Mouse (Mus musculus): ENCODE measurements around the gene Kazn. TPM values are rescaled to one million over a fixed set of nuclear protein-coding genes. Genes with fewer than 3 reads are reported as not detected.

The Kazn gene
- polyA plus RNA-seq, 1 experiment from 2014 or later: 14.1 TPM

DNA sequence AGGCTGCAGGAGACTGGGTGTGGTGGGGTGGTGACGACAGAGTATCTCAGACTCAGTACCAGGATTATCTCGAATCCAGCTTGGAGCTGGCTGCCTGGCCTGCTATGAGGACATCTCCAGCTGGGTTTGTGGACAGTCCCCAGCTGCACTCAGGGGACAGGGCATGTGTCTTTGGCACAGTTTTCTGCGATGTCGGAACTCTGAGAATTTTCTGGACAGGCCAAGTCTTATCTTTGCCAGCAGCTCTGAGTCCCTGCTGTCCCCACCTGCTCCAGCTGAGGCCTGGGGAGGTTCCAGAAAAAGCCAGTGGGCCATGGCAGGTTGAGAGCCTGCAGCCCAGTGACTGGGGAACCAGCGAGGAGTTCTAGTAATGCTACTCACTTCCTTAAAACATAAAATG lies 82.7 kb downstream of the Kazn start:
- no peak overlapping the region for H3K27ac ChIP-seq (ENCODE audit: low read depth)
- H3K9me3 ChIP-seq (ENCODE audit: low read depth, low read length): no peaks in the 10 kb centered on the region
- H3K4me2 ChIP-seq: no peak overlapping the region
- H3K9ac ChIP-seq: no peak overlapping the region
- H3K27me3 ChIP-seq (ENCODE audit: insufficient read depth, low read length): no peaks in the 10 kb centered on the region
- H3K4me1 ChIP-seq (ENCODE audit: insufficient read depth): 0 out of 2 replicates have a peak, but pooled peaks cover 2% of the 10 kb centered on the region
- DNase-seq: no peak
- ATAC-seq (ENCODE audit: insufficient read depth): no peak
- H3K4me3 ChIP-seq (ENCODE audit: low read depth, low read length): no peak overlapping the region
- H3K36me3 ChIP-seq (ENCODE audit: insufficient read depth): 0 out of 2 replicates have a peak, but pooled peaks cover 13% of the 10 kb centered on the region
- TF ChIP-seq CTCF (IDR thresholded peaks at IDR 0.05; ENCODE audit: low read depth): no peak
- WGBS: 64% methylated on average over 5 of the region's 5 CpGs

GRCm38 (mm10) chr4:142154246-142154645 lies 85.0 kb downstream of the Kazn start:
- no peak for DNase-seq
- Histone ChIP-seq H3K9me3 (ENCODE audit: low read depth, low read length) (no peaks in the 10 kb centered on the region), H3K4me3 (ENCODE audit: low read depth, low read length) (no peak overlapping the region), H3K4me1 (ENCODE audit: insufficient read depth) (0 out of 2 replicates have a peak, but pooled peaks cover 2% of the 10 kb centered on the region), H3K27me3 (ENCODE audit: insufficient read depth, low read length) (no peaks in the 10 kb centered on the region), H3K27ac (ENCODE audit: low read depth) (no peak overlapping the region), H3K9ac (no peak overlapping the region), H3K4me2 (no peak overlapping the region), H3K36me3 (ENCODE audit: insufficient read depth) (peaks cover 21% of the 10 kb centered on the region; the same call in 1 of the 2 replicates)
- no peak for TF ChIP-seq CTCF (IDR thresholded peaks at IDR 0.05; ENCODE audit: low read depth)
- 76% methylated on average over 11 of the region's 11 CpGs for WGBS
- no peak for ATAC-seq (ENCODE audit: insufficient read depth)

GRCm38 (mm10) chr4:142153526-142153925 lies 85.7 kb downstream of the Kazn start:
- Histone ChIP-seq H3K9me3 (ENCODE audit: low read depth, low read length) (no peaks in the 10 kb centered on the region), H3K9ac (no peak overlapping the region), H3K36me3 (ENCODE audit: insufficient read depth) (peaks cover 29% of the 10 kb centered on the region; the same call in 1 of the 2 replicates), H3K4me3 (ENCODE audit: low read depth, low read length) (no peak overlapping the region), H3K4me1 (ENCODE audit: insufficient read depth) (no peaks in the 10 kb centered on the region), H3K27me3 (ENCODE audit: insufficient read depth, low read length) (no peaks in the 10 kb centered on the region), H3K27ac (ENCODE audit: low read depth) (no peak overlapping the region), H3K4me2 (no peak overlapping the region)
- WGBS: 4% methylated on average over 2 of the region's 2 CpGs
- ATAC-seq (ENCODE audit: insufficient read depth) (peak; percentile 82), DNase-seq (peak; percentile 96)
- TF ChIP-seq CTCF (IDR thresholded peaks at IDR 0.05; ENCODE audit: low read depth): peak; percentile 100

DNA sequence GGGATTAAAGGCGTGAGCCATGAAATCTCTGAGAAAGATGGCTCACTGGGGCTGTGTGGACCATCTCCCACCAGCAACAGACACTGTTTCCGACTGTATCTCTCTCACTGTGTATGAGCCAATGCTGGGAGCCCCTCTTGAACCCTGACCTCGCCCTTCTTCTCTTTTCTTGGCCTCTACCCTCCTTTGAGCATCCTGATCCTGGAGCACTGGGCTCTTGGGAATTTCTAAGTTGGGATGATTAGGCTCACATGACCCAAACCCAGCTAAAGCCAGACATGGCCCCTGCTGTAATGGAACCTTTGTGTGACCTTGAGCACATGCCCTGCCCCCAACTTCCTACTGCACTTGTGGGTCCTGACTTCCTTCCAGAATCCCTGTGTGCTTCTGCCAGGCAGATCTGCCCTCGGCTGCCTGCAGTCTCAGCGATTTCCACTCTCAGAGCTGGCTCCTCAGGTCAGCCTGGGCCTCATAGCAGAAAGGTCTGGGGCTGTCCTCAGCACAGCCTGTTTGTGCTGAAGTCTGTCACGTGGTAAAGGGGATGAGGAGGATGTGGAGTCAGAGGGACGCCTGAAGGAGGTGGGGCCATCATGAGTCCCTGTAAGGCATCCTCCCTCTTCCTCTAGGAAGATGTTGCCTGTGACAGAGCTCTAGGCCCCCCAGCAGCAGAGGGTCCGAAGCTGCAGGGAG lies 86.3 kb downstream of the Kazn start:
- no peak for DNase-seq
- Histone ChIP-seq H3K4me2 (no peak overlapping the region), H3K4me3 (ENCODE audit: low read depth, low read length) (no peak overlapping the region), H3K9me3 (ENCODE audit: low read depth, low read length) (no peaks in the 10 kb centered on the region), H3K4me1 (ENCODE audit: insufficient read depth) (no peaks in the 10 kb centered on the region), H3K9ac (no peak overlapping the region), H3K27ac (ENCODE audit: low read depth) (no peak overlapping the region), H3K27me3 (ENCODE audit: insufficient read depth, low read length) (no peaks in the 10 kb centered on the region), H3K36me3 (ENCODE audit: insufficient read depth) (peaks cover 32% of the 10 kb centered on the region)
- TF ChIP-seq CTCF (IDR thresholded peaks at IDR 0.05; ENCODE audit: low read depth): no peak
- no peak; the same call in 1 of the 2 replicates for ATAC-seq (ENCODE audit: insufficient read depth)
- 65% methylated on average over 8 of the region's 8 CpGs for WGBS

DNA sequence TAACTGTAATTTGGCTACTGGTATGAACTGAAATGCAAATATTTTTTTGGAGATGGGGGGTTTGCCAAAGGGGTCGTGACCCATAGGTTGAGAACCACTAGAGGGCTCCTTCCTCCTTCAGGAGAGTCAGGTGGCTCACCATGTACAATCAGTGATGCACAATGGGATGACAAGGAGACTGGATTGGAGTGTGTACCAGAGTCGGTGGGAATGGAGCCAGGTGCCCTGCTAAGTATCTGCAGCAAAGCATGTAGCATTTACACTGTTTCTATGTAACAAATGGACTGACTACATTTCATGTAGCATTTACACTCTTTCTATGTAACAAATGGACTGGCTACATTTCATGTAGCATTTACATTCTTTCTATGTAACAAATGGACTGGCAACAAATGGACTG lies 89.1 kb downstream of the Kazn start:
- H3K27me3 ChIP-seq (ENCODE audit: insufficient read depth, low read length): no peaks in the 10 kb centered on the region
- no peak for ATAC-seq (ENCODE audit: insufficient read depth)
- no peak for TF ChIP-seq CTCF (IDR thresholded peaks at IDR 0.05; ENCODE audit: low read depth)

GRCm38 (mm10) chr4:142149202-142149601 lies 90.0 kb downstream of the Kazn start:
- Histone ChIP-seq H3K36me3 (ENCODE audit: insufficient read depth) (peaks cover 45% of the 10 kb centered on the region), H3K9ac (no peak overlapping the region)
- TF ChIP-seq CTCF (IDR thresholded peaks at IDR 0.05; ENCODE audit: low read depth): peak; percentile 57

More for the DNA sequence above, 89.1 kb downstream of the Kazn start:
- Histone ChIP-seq H3K9ac (no peak overlapping the region), H3K27ac (ENCODE audit: low read depth) (no peak overlapping the region), H3K4me2 (no peak overlapping the region), H3K36me3 (ENCODE audit: insufficient read depth) (peaks cover 40% of the 10 kb centered on the region), H3K4me1 (ENCODE audit: insufficient read depth) (no peaks in the 10 kb centered on the region), H3K9me3 (ENCODE audit: low read depth, low read length) (no peaks in the 10 kb centered on the region), H3K4me3 (ENCODE audit: low read depth, low read length) (no peak overlapping the region)
- no peak for DNase-seq
- WGBS: 68% methylated on average over 2 of the region's 2 CpGs

GRCm38 (mm10) chr4:142147671-142148070 lies 91.5 kb downstream of the Kazn start:
- no peaks in the 10 kb centered on the region for H3K4me1 ChIP-seq (ENCODE audit: insufficient read depth)
- H3K27ac ChIP-seq (ENCODE audit: low read depth): no peak overlapping the region
- ATAC-seq (ENCODE audit: insufficient read depth): no peak
- H3K4me3 ChIP-seq (ENCODE audit: low read depth, low read length): no peak overlapping the region
- H3K27me3 ChIP-seq (ENCODE audit: insufficient read depth, low read length): no peaks in the 10 kb centered on the region
- H3K4me2 ChIP-seq: no peak overlapping the region
- TF ChIP-seq CTCF (IDR thresholded peaks at IDR 0.05; ENCODE audit: low read depth): 0 out of 2 replicates have a peak, but pooled peaks have one; percentile 9
- peaks cover 48% of the 10 kb centered on the region for H3K36me3 ChIP-seq (ENCODE audit: insufficient read depth)
- H3K9ac ChIP-seq: no peak overlapping the region
- 86% methylated on average over 10 of the region's 10 CpGs for WGBS
- no peaks in the 10 kb centered on the region for H3K9me3 ChIP-seq (ENCODE audit: low read depth, low read length)
- no peak for DNase-seq

More at GRCm38 (mm10) chr4:142149202-142149601, 90.0 kb downstream of the Kazn start:
- no peak overlapping the region for H3K27ac ChIP-seq (ENCODE audit: low read depth)
- WGBS: 64% methylated on average over 9 of the region's 9 CpGs
- no peaks in the 10 kb centered on the region for H3K27me3 ChIP-seq (ENCODE audit: insufficient read depth, low read length)
- H3K4me3 ChIP-seq (ENCODE audit: low read depth, low read length): no peak overlapping the region
- ATAC-seq (ENCODE audit: insufficient read depth) (no peak), DNase-seq (no peak)
- H3K4me2 ChIP-seq: no peak overlapping the region
- H3K4me1 ChIP-seq (ENCODE audit: insufficient read depth): no peaks in the 10 kb centered on the region
- no peaks in the 10 kb centered on the region for H3K9me3 ChIP-seq (ENCODE audit: low read depth, low read length)
